Mouse (Mus musculus) limb, embryonic 14.5 days (tissue): ENCODE data around the gene Senp1. TPM values are rescaled to one million over a fixed set of nuclear protein-coding genes. Genes with fewer than 3 reads are reported as not detected.

Experiments used
- ATAC-seq: fragments of 200-750 bp; cut with Nextera tagmentation; 2 replicates; pipeline ENCODE4 v1.8.0; 2017; ENCODE audit warnings: low read depth, moderate number of reproducible peaks, moderate TSS enrichment; ENCODE audit not compliant: low FRiP score
- DNase-seq: peaks from one replicate; pipeline ENCODE4 v3.0.0-alpha.2; 2015; ENCODE audit warnings: low spot score
- H3K27ac ChIP-seq: fragments of 300-500 bp; sonication (generic); replicated peaks from 2 replicates; pipeline ENCODE4 v1.5.1; 2014; ENCODE audit warnings: low read depth, mild to moderate bottlenecking, low read length, moderate library complexity, mixed read lengths
- H3K27me3 ChIP-seq: fragments of 300-500 bp; sonication (generic); 2 replicates; pipeline ENCODE4 v1.6.1; 2014; ENCODE audit warnings: low read length, mixed read lengths; ENCODE audit not compliant: control insufficient read depth, insufficient read depth
- H3K36me3 ChIP-seq: fragments of 300-500 bp; sonication (generic); 2 replicates; pipeline ENCODE4 v1.6.1; 2014; ENCODE audit warnings: mild to moderate bottlenecking, low read length, moderate library complexity, mixed read lengths; ENCODE audit not compliant: control insufficient read depth, insufficient read depth
- H3K4me1 ChIP-seq: fragments of 300-500 bp; sonication (generic); 2 replicates; pipeline ENCODE4 v1.6.1; 2014; ENCODE audit warnings: antibody characterized with exemption, low read length, mixed read lengths; ENCODE audit not compliant: control insufficient read depth, insufficient read depth
- H3K4me2 ChIP-seq: fragments of 300-500 bp; sonication (generic); replicated peaks from 2 replicates; pipeline ENCODE4 v1.6.1; 2014; ENCODE audit warnings: low read depth, mild to moderate bottlenecking, low read length, moderate library complexity; ENCODE audit not compliant: severe bottlenecking
- H3K4me3 ChIP-seq: fragments of 300-500 bp; sonication (generic); replicated peaks from 2 replicates; pipeline ENCODE4 v1.5.1; 2014; ENCODE audit warnings: low read length
- H3K9ac ChIP-seq: fragments of 300-500 bp; sonication (generic); 2 replicates; pipeline ENCODE4 v1.6.1; 2014; ENCODE audit warnings: mild to moderate bottlenecking, low read depth, low read length, moderate library complexity; ENCODE audit not compliant: severe bottlenecking
- H3K9me3 ChIP-seq: fragments of 300-500 bp; sonication (generic); 2 replicates; pipeline ENCODE4 v1.6.1; 2016; ENCODE audit warnings: low read length; ENCODE audit not compliant: control insufficient read depth
- POLR2A ChIP-seq: fragments of 200-500 bp; IDR thresholded peaks from 2 replicates; pipeline ENCODE4 v1.8.0; 2012; ENCODE audit warnings: inconsistent platforms, mild to moderate bottlenecking, moderate library complexity, borderline replicate concordance; ENCODE audit not compliant: insufficient read depth, insufficient read length; ENCODE audit errors: extremely low read depth
- WGBS: fragments of 180-500 bp; shearing (Covaris S2); extraction: QIAGEN DNeasy Blood & Tissue Kit; methylation state at CpG from one replicate; pipeline ENCODE4 v1.1.7; 2014; 5-methylcytosine and 5-hydroxymethylcytosine counted together
- polyA plus RNA-seq, 2 experiments: library from polyadenylated mRNA; depleted of rRNA in 1 of 2; stranded (reverse) in 1 of 2; unstranded in 1 of 2; fragments of >200 nt; fragmentation: Nextera tagmentation in 1 of 2; extraction: Ambion mirVana in 1 of 2; gene quantifications; 2 replicates each; pipeline versions ENCODE4 v1.2.1 to v1.2.3; 2012 to 2014

The Senp1 gene
- polyA plus RNA-seq, 2 experiments: 30.5 to 32.5 TPM

DNA sequence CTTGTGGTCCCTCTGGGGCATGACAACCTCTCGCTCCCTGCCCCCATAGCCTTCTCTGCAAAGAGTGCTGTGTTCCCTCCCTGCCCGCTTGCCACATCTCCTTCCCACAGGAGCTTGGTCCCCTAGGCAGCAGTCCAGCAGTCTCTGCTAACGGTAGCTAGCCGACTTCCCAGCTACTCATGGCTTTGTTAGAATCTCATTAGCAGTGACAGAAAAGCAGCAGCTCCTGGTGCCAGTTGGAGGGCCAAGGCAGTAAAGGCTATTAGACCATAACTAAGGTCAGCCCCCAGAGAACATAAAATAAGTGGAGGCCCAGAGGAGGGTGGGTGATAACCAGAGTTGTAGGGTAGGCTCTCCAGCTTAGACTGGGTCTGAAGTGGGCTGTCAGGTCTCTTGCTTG, 67.9 kb downstream of the Senp1 start:
- H3K4me1 ChIP-seq: peaks cover 46% of the 10 kb centered on the region
- H3K4me3 ChIP-seq: no peak overlapping the region
- H3K4me2 ChIP-seq: 0 out of 2 replicates have a peak overlapping the region, but pooled peaks have one; percentile 15
- DNase-seq (no peak), ATAC-seq (no peak)
- no peak overlapping the region for H3K9ac ChIP-seq
- H3K27ac ChIP-seq: peak overlapping the region; percentile 84
- no peaks in the 10 kb centered on the region for H3K9me3 ChIP-seq
- no peaks in the 10 kb centered on the region for H3K27me3 ChIP-seq
- no peaks in the 10 kb centered on the region for H3K36me3 ChIP-seq
- 34% methylated on average over 4 of the region's 4 CpGs for WGBS
- TF ChIP-seq POLR2A: no peak

GRCm38 (mm10) chr15:98023137-98023536, 70.4 kb downstream of the Senp1 start:
- WGBS: 33% methylated on average over 3 of the region's 3 CpGs
- no peaks in the 10 kb centered on the region for H3K36me3 ChIP-seq
- H3K9ac ChIP-seq: no peak overlapping the region
- peaks cover 34% of the 10 kb centered on the region for H3K4me1 ChIP-seq
- no peak for TF ChIP-seq POLR2A
- ATAC-seq (no peak), DNase-seq (no peak)
- H3K27me3 ChIP-seq: no peaks in the 10 kb centered on the region
- H3K9me3 ChIP-seq: no peaks in the 10 kb centered on the region
- no peak overlapping the region for H3K27ac ChIP-seq
- H3K4me3 ChIP-seq: no peak overlapping the region
- no peak overlapping the region for H3K4me2 ChIP-seq

- Histone ChIP-seq H3K9ac (no peak overlapping the region), H3K27ac (peak overlapping the region; percentile 0; the same call in 1 of the 2 replicates), H3K36me3 (no peaks in the 10 kb centered on the region), H3K4me2 (no peak overlapping the region), H3K4me1 (peaks cover 23% of the 10 kb centered on the region), H3K9me3 (no peaks in the 10 kb centered on the region), H3K27me3 (no peaks in the 10 kb centered on the region), H3K4me3 (no peak overlapping the region)
- 15% methylated on average over 2 of the region's 2 CpGs for WGBS
- DNase-seq: peak; percentile 58
- no peak for ATAC-seq
- TF ChIP-seq POLR2A: no peak
Observed at GRCm38 (mm10) chr15:98021886-98022285, 71.7 kb downstream of the Senp1 start.

GRCm38 (mm10) chr15:98019047-98019446, 74.5 kb downstream of the Senp1 start:
- H3K36me3 ChIP-seq: no peaks in the 10 kb centered on the region
- H3K9me3 ChIP-seq: no peaks in the 10 kb centered on the region
- DNase-seq: no peak
- H3K9ac ChIP-seq: no peak overlapping the region
- H3K4me2 ChIP-seq: no peak overlapping the region
- H3K4me1 ChIP-seq: peaks cover 5% of the 10 kb centered on the region; the same call in 1 of the 2 replicates
- WGBS: 74% methylated on average over 3 of the region's 3 CpGs
- H3K27me3 ChIP-seq: no peaks in the 10 kb centered on the region
- no peak for TF ChIP-seq POLR2A
- H3K4me3 ChIP-seq: no peak overlapping the region
- ATAC-seq: no peak
- H3K27ac ChIP-seq: no peak overlapping the region

- Histone ChIP-seq H3K4me3 (no peak overlapping the region), H3K27ac (no peak overlapping the region), H3K27me3 (no peaks in the 10 kb centered on the region), H3K4me2 (no peak overlapping the region), H3K9me3 (no peaks in the 10 kb centered on the region), H3K4me1 (peaks cover 5% of the 10 kb centered on the region; the same call in 1 of the 2 replicates), H3K9ac (no peak overlapping the region), H3K36me3 (no peaks in the 10 kb centered on the region)
- ATAC-seq (no peak), DNase-seq (no peak)
- no peak for TF ChIP-seq POLR2A
- WGBS: 80% methylated on average over 4 of the region's 4 CpGs
Observed at GRCm38 (mm10) chr15:98017925-98018324, 75.6 kb downstream of the Senp1 start.

- no peak overlapping the region for H3K4me3 ChIP-seq
- DNase-seq: no peak
- no peak for ATAC-seq
- H3K9me3 ChIP-seq: no peaks in the 10 kb centered on the region
- H3K4me1 ChIP-seq: no peaks in the 10 kb centered on the region; the same call in 1 of the 2 replicates
- H3K4me2 ChIP-seq: no peak overlapping the region
- H3K27ac ChIP-seq: no peak overlapping the region
- 75% methylated on average over 6 of the region's 6 CpGs for WGBS
- H3K27me3 ChIP-seq: no peaks in the 10 kb centered on the region
- H3K9ac ChIP-seq: no peak overlapping the region
- H3K36me3 ChIP-seq: no peaks in the 10 kb centered on the region
- TF ChIP-seq POLR2A: no peak
Observed at GRCm38 (mm10) chr15:98012810-98013209, 80.7 kb downstream of the Senp1 start.
